20 mouse cellular contexts compared by ENCODE assay signal in the genomic region with DNA sequence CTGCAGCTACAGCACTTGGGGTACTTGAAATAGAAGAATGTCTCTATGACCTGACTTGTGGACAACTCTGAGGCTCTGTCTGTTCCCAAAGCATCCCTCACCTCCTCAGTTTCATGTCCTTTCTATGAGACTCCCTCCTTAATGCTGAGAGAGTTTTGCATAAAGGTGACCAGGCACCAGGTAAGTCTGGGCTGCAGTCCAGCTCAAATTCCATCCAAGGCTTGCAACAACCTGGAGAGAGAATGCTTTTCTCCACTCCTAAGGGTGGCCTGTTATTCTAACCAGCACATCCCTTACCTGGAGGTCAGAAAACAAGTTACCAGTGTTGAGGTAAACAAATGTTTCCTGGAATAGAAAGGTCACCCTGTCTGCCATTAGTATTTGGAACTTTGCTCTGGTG.
"Had no signal": no experiment of that assay in that cellular context is flagged by ENCODE, and none has a peak within 500 bp of the region (broad histone marks: within the 10 kb centered on the region; RNA-seq: fewer than 3 reads in every experiment).

No protein-coding gene starts in this region.

- DNase-seq: liver; liver, embryonic 13.5 days; lung, embryonic 14.5 days; lung, postnatal 10 days; retina, postnatal 1 day; right cerebral cortex, postnatal 25 days; spleen, adult 18-20 months; thymus, postnatal 25 days had no signal

- H3K27ac ChIP-seq: intestine, embryonic 15.5 days; kidney, postnatal 0 days; limb, embryonic 10.5 days; limb, embryonic 13.5 days; liver, embryonic 13.5 days; midbrain, embryonic 10.5 days; midbrain, embryonic 13.5 days; neural tube, embryonic 13.5 days; stomach, embryonic 15.5 days had no signal

- H3K4me2 ChIP-seq: intestine, embryonic 15.5 days; limb, embryonic 13.5 days; liver, embryonic 13.5 days; lung, embryonic 14.5 days; midbrain, embryonic 13.5 days; neural tube, embryonic 13.5 days; stomach, embryonic 15.5 days had no signal

- H3K9me3 ChIP-seq: intestine, embryonic 15.5 days; limb, embryonic 10.5 days; limb, embryonic 13.5 days; liver, embryonic 13.5 days; midbrain, embryonic 10.5 days; midbrain, embryonic 13.5 days; neural tube, embryonic 13.5 days; stomach, embryonic 15.5 days had no signal

- H3K4me3 ChIP-seq: intestine, embryonic 15.5 days; limb, embryonic 10.5 days; limb, embryonic 13.5 days; liver, embryonic 13.5 days; megakaryocyte, embryonic 14.5 days; midbrain, embryonic 10.5 days; midbrain, embryonic 13.5 days; myocyte; neural tube, embryonic 13.5 days; stomach, embryonic 15.5 days had no signal

- H3K9ac ChIP-seq: intestine, embryonic 15.5 days; limb, embryonic 13.5 days; liver, embryonic 13.5 days; lung, embryonic 14.5 days; midbrain, embryonic 13.5 days; neural tube, embryonic 13.5 days; stomach, embryonic 15.5 days had no signal

- ATAC-seq: hindbrain, embryonic 16.5 days; intestine, embryonic 15.5 days; midbrain, embryonic 13.5 days; midbrain, embryonic 16.5 days had no signal

- H3K36me3 ChIP-seq: intestine, embryonic 15.5 days; limb, embryonic 10.5 days; limb, embryonic 13.5 days; liver, embryonic 13.5 days; midbrain, embryonic 10.5 days; midbrain, embryonic 13.5 days; neural tube, embryonic 13.5 days; stomach, embryonic 15.5 days had no signal

- H3K27me3 ChIP-seq: intestine, embryonic 15.5 days; limb, embryonic 13.5 days; liver, embryonic 13.5 days; midbrain, embryonic 13.5 days; neural tube, embryonic 13.5 days; stomach, embryonic 15.5 days had no signal

- H3K4me1 ChIP-seq: liver, embryonic 13.5 days; megakaryocyte, embryonic 14.5 days; midbrain, embryonic 10.5 days; midbrain, embryonic 13.5 days; neural tube, embryonic 13.5 days had no signal
